Mouse (Mus musculus): ENCODE data around the gene St3gal3.

- TF ChIP-seq CTCF (IDR thresholded peaks at IDR 0.05; ENCODE audit: low read depth) (no peak), EP300 (IDR thresholded peaks at IDR 0.05; ENCODE audit: low read depth) (no peak)
Measured at GRCm38 (mm10) chr4:118049606-118050302, 85.0 kb downstream of the St3gal3 start.
